Mouse (Mus musculus) cerebral cortex, adult 2 months (tissue): Measurements from ENCODE around the gene Smarce1.

ENCODE experiments used
- WGBS: fragments of 180-500 bp; shearing (Covaris S2); methylation state at CpG from one replicate; pipeline ENCODE4 v1.1.7; 2018; 5-methylcytosine and 5-hydroxymethylcytosine counted together

The Smarce1 gene

GRCm38 (mm10) chr11:99169438-99169837 lies 61.4 kb downstream of the Smarce1 start:
- 87% methylated on average over 2 of the region's 2 CpGs for WGBS

- WGBS, result 71% methylated on average over 12 of the region's 12 CpGs
Observed at GRCm38 (mm10) chr11:99168030-99168474, 62.8 kb downstream of the Smarce1 start.

GRCm38 (mm10) chr11:99167576-99167975 lies 63.2 kb downstream of the Smarce1 start:
- WGBS, result 90% methylated on average over 7 of the region's 7 CpGs

GRCm38 (mm10) chr11:99166241-99166640 lies 64.6 kb downstream of the Smarce1 start:
- WGBS, result 80% methylated on average over 7 of the region's 7 CpGs

GRCm38 (mm10) chr11:99165031-99165752 lies 65.6 kb downstream of the Smarce1 start:
- WGBS, result 73% methylated on average over 11 of the region's 11 CpGs

- WGBS, result 70% methylated on average over 10 of the region's 10 CpGs
Observed at GRCm38 (mm10) chr11:99162972-99163686, 67.7 kb downstream of the Smarce1 start.

- WGBS, result 64% methylated on average over 5 of the region's 5 CpGs
Observed at GRCm38 (mm10) chr11:99161648-99162047, 69.2 kb downstream of the Smarce1 start.

- WGBS, result 91% methylated on average over 6 of the region's 6 CpGs
Observed at GRCm38 (mm10) chr11:99160228-99160627, 70.6 kb downstream of the Smarce1 start.
